Mouse (Mus musculus) cerebellum, adult 11-12 months (tissue): ENCODE results near the gene Kcnj15.
A peak's percentile ranks its signal among the peaks of the same experiment; 100 is the strongest.

Experiments
- DNase-seq: peaks from one replicate; pipeline ENCODE4 v3.0.0; 2022

Kcnj15 gene

DNA sequence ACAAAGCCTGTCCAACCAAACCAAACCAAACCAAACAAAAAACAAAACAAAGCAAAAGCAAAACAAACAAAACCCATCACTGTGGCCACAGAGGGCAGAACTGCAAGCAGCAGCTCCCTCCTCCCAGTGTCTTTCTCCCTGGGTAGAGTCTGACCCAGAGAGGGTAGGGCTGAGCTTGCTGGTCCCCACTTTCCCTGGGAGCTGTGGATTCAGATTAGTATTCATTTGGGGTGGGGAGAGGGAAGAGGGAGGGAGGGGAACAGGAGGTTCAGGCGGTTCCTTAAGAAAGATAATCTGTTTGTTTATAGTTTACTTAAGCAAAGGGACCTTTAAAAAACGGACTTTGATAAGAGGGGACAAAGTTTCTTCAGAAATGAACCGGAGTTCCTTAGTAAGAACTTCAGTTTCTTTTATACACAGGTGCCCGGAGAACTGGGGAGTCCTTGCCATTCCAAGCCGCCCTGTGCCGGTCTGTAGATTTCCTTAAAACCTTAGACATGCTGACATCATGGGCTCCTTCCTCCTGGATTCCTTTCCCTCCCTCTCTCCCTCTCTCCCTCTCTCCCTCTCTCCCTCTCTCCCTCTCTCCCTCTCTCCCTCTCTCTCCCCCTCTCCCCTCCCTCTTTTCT, at the start of gene Kcnj15:
Gene Kcnj15 (plus strand): TSS at position 293 of the 629 bp plus-strand sequence.
- no peak for DNase-seq

- no peak for DNase-seq
Observed at GRCm38 (mm10) chr16:95208243-95208642, 49.1 kb upstream of the Kcnj15 start.

- DNase-seq = peak; percentile 33
Observed at GRCm38 (mm10) chr16:95209011-95209466, 48.3 kb upstream of the Kcnj15 start.

DNA sequence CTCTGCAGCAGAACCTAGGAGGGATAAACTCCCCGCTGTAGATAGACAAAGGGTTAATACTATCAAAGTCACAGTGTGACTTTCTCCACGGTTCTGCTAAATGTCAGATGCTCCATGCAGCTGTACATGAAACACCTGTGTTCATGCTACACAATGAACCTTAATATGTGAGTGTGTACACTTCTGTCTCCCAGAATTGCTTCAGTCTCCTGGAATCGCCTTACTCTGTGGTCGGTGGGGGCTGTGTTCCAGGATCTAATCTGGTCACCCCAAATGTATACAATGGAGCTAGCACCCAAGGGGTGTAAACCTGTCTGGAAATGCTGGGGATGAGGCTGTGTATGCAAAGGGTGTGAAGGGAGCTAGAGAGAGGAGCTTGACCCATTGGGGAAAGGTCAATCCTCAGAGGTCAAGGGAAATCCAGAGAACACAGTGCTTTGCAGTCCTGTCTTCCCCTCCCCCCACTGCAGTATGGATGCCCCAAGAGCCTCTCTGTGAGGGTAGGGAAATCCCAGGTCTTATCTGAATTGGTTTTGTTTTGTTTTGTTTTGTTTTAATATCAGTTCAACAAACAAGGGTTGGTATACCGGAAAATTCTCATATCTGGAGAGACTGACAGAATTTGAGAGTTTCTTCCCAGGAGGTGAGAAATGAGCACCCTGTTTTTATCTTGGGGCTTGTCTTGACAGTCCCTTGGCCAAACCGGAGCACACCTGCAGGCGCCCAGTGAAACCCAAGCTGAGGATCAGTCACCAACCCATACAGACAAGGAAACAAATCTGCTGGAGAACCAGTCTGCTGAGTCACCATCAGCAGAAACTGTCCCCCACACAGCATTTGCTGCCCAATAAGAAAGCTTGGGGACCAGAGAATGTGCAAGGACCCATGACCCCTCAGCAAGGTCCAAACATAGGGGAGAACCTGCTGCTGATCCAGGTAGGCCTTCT, 42.8 kb upstream of the Kcnj15 start:
- DNase-seq = no peak

DNA sequence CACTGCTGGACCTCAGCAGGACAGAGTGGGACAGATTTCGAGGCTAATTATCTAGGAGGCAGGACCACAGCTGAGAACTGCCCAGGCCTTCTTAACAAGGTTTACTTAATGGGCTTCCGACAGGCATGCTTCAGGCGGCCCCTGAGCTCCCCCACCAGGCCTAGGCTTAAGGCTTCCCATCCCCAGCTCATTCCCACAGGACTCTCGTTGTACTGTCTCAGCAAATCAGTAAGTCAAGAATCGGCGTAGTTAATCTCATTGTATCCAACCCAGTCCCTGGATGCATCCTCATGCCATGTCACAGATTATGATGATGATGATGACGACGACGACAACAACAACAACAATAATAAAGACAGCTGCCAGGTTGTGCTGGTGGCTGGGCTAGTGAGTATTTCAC, 41.6 kb upstream of the Kcnj15 start:
- DNase-seq = no peak

- no peak for DNase-seq
Observed at GRCm38 (mm10) chr16:95216346-95216745, 41.0 kb upstream of the Kcnj15 start.

DNA sequence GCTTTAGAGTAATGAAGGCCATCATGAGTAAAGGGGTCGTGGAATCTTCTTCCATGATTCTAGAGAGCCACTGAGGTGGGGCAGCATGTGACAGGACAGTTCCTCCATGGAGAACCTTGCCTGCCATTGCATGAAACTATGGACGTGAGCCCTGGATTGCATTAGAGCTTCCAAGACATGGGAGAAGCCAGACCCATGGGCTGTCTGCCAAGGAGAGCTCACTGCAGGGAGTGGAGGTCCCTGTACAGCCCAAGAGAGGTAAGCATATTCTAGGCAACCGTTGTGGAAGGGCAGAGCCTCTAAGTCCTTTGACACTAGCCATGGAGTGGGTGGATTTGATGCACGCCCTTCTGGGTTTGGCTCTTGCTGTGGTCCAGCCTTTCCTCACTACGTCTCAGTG, 40.5 kb upstream of the Kcnj15 start:
- no peak for DNase-seq

DNA sequence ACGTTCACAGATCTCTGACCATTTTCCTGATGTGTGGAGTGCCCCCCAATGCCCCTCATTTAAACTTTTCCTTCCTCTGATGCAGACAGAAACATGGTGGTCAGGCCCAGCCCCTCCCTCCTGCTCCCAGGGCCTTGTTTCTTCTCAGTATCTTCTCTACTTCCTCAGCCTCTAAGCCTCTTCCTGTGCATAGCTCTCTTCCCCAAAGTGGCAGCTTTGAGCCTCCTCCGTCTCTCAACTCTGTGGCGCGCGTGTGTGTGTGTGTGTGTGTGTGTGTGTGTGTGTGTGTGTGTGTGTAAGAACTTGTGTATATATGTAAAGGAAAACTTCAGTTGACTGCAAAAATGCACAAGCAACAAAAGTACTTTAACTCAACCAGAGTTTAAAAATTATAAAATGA, 38.6 kb upstream of the Kcnj15 start:
- DNase-seq = no peak

GRCm38 (mm10) chr16:95219459-95219858, 37.9 kb upstream of the Kcnj15 start:
- DNase-seq = no peak

DNA sequence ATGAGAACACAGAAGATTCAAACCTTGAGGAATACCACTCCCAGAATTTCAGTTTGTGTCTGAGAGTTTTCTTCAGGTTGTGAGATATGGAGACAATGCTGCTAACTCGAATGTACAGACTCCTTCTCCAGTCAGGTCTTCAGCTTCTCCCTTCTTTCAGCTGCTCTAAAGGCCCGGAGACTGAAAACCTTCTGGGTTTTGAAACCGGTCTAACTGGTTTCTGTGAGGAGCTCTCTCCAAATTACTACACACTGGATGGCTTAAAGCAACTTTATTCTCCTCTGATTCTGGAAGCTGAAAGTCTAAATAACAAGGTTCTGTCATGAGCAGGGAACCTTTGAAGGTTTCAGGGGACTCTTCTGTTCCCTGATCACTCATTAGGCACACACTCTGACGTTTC, 36.3 kb upstream of the Kcnj15 start:
- DNase-seq = no peak

DNA sequence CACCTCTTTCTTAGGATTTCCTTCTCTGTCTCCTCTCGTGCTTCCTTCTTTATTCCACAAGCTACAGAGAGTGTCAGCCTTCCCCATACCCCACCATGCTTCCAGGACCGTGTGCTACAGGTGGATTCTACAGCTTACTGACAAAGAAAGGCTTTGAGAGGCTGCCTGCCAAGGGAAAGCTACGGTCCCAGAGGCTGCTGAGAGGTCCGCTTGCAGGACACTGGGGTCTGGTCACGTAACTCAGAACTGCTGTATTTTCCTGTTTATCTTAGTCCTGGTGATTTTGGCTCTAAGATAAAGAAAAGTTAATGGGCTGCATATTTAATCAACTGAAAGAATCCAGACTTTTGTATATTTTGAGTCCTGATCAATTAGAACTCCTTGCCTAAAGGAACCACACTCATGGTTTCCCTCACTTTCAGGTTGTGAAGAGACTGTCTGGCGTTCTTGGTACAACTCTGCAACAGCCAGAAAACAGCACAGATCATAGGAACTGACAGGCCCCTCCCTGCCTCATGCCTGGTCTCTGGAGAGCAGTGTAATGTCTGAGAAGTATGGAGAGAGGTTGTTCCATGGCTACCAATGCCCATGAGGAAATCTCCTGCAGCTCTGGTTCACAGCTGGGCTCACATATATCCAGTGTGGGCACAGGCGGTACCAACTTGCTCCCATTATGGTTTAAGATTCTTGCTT, 35.2 kb upstream of the Kcnj15 start:
- no peak for DNase-seq

DNA sequence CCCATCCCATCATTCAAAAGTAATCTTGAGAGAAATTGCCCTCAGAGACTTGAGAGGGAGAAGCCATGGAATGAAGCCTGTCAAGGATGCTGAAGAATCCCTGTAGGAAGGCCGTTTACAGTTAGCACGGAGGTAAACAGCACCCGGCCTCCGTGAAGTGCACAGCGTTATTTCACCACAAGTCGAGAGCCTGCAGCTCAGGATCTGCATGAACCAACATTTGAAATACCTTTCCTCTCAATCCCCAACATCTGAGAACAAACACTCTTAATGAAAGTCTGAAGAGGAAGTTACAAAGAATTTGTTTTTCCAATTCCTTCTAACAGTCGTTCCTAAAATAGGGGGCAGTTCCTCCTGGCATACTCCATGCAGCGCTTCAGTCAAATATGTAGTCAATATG, 33.9 kb upstream of the Kcnj15 start:
- no peak for DNase-seq

DNA sequence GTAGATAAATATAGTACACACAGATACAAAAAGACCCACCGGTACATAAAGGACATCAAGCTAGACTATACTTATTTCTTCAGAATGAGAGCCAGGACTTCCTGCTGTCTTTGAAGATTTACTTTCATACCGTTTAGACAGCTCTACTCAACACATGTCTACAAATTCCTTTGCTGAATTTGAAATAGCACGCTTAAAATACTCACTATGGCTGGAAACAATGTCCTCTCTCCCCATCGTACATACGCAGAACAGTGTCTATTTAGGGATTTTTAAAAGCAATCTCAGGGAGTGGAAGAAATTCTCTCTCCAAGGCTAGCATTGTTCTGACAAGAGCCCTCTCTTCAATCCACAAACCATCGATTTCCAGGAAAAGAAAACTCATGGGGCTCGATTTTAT, 32.1 kb upstream of the Kcnj15 start:
- DNase-seq = no peak

DNA sequence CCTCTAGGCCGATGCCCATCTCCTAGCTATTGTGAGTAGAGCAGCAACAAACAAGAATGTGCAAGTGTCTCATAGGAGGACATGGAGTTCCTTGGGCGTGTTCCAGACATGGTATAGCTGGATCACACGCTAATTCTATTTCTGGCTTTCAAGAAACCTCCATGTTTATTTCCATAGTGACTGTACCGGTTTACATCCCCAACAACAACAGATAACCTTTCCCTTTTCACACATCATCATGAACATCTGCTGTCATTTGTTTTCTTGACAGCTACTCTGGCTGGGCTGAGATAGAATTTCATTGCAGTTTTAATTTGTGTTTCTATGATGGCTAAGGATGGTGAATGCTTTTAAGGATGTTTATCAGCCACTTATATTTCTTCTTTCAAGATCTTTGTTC, 25.6 kb upstream of the Kcnj15 start:
- no peak for DNase-seq

DNA sequence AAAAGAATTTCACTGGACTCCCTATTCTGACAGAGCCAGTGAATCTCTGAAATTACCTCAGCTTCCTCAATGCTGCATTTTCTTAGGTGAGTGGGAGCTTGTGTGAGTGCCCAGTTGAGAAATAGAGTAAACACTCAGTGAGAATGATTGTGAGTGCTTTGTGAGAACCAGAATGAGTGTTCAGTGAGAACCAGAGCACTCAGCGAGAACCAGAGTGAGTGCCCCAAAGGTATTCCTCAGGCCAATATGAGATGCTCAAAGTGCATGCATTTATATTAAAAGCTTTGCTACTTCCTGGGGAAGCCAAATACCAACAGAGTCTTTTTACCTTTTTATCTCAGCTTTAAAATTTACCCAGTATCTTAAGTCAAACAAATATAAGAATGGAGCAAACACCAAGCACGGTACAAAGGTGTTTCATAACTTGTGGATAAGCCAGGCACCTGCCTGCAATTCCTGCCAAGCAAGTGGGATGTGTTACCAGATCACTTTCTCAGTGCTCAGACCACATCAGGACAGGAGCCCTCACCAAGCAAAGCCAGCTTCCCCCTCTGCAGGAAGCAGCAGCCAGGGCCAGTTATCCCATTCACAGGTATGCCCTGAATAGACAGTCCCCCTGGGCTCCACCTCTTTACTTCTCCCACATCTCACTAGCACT, 22.3 kb upstream of the Kcnj15 start:
- DNase-seq = no peak

- DNase-seq = no peak
Observed at GRCm38 (mm10) chr16:95239209-95239925, 18.0 kb upstream of the Kcnj15 start.

GRCm38 (mm10) chr16:95240688-95241087, 16.7 kb upstream of the Kcnj15 start:
- no peak for DNase-seq

DNA sequence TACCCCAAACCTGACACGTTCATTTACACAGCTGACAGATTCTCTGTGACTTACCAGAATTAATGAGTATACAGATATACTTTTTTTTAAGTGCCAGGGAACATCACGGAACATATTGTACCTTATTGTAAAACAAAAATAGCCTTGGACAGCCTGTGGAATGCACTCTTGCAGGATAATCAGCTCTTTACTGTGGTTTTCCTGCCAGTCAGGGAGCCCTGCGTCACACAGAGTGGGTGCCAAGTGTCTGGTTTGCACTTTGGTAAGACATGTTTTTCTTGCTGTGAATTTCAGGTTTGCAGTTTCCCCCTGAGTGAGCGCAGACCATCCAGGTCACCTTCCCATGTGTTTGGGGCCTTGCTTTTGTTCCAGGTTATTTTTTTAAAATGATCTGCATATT, 15.8 kb upstream of the Kcnj15 start:
- DNase-seq = no peak

DNA sequence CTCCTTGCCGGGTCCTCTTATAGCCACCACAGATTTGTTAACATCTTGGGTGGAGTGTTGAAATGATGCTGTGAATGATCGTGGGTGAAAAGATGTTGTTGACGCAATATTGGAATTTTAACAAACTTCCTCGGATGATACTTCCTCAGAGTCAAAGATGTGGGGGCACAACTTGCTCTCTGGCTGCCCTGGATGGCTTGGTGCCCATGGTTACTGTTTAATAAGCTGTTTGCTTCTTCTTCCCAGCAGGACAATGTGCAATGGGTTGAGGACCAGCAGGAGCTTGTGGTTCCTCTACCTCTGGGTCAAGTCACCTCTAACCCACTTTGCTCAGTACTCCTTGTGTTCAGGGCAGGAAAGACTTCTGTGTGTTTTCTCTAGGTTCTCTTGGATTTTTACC, 15.2 kb upstream of the Kcnj15 start:
- no peak for DNase-seq

DNA sequence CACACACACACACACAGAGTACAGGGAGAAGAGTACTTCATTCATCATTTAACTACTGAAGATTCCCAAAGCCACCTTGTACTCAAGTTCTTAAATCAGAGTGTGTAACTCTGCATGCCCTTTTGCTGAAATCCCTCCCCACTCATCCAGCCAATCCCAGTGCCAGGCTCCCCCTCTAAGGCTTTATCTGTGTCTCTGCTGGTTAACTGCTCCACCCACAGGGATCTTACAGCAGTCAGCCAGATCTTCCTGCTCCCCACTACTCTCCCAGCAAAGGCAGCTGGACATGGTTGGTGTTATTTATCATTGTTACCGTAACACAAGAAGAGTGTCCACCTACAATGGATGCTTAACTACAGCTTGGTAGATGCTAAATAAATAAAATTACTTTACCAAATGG, 14.0 kb upstream of the Kcnj15 start:
- DNase-seq = no peak

GRCm38 (mm10) chr16:95244626-95245303, 12.6 kb upstream of the Kcnj15 start:
- DNase-seq = no peak

DNA sequence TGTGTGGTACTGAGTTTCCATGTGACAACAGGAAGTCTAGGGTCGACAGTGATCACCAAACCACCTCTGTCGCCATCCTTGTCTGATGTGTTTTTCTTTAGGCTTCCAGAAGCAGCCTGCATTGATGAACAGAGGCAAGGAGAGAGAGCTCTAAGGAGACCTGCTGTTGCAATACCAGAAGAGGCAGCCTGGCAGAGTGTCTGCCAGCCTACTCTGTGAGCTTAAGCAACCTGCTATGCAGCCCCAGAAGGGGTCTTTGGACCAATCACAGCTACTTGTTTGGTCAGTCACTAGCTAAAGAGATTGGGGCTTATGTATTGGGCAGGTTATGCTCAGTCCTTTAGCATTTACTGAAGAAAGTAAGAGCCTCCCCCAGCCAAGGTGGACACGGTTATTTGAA, 11.9 kb upstream of the Kcnj15 start:
- no peak for DNase-seq
